Mouse (Mus musculus) gastrocnemius, adult 18-20 months (tissue): ENCODE measurements at regions not wholly inside any gene's neighbourhood (a gene's known extent, or its start where the extent isn't known, plus 50 kb on each side); places are given as distances from the start of the nearest gene placed in this dataset.

Experiments used
- DNase-seq: peaks from one replicate; pipeline ENCODE4 v3.0.0; 2021; ENCODE audit warnings: low spot score

- DNase-seq, result no peak
Measured at GRCm38 (mm10) chr5:97669726-97670125, 212.9 kb upstream of the Gk2 start.

DNA sequence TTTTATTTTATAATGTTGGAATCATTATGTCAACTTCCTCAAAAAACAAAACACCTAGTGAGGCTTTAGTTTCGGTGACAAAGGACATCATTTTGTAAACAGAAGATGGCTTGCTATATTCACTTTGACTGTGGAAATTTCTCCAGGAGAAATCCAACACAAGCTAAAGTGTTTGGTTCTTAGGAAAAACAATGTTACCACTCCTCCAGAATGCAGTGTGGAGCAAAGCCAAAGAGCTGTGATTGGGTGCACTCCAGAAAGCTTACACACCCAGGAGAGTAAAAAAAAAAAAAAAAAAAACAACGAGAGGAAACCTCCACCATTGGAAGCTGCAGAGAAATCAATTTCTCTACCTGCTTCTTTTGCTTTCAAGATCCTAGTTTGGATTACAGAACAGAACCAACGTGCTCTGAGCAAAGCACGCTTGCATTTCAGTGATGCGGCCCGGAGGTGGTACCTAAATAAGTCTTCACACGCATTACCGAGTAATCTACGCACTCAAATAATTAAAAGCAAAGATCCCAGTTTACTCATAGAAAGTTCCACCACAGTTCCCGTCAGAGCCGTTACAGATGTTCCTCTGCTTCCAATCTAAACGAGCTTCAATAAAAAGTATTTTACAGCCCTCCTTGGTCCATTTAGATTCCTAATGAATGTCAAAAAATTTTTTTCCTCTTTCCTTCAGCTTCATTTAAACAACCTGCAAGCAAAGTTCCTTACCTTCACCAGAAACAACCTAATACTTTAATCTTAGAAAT, 199.5 kb upstream of the Gk2 start:
- DNase-seq, result no peak

DNA sequence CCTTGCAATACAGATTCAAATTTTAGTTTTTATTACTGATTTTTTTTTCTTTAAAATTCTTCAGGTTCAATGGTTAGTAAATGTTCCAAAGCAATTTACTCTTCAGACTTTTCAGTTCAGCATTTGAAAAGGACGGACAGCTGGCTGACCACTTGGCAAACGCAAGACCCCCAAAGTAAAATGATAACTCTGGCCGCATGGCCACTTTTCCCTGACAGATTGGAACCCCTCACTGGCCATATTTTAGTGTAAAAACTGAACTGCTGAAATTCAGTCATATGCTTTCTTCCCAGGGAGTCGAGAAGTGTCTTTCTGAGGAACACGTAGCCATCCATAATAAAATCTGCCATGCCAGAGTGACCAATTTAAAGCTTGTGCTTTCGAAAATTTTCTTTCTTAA, 198.4 kb upstream of the Gk2 start:
- DNase-seq, result no peak

- DNase-seq, result no peak
Measured at GRCm38 (mm10) chr5:97654414-97654813, 197.6 kb upstream of the Gk2 start.

DNA sequence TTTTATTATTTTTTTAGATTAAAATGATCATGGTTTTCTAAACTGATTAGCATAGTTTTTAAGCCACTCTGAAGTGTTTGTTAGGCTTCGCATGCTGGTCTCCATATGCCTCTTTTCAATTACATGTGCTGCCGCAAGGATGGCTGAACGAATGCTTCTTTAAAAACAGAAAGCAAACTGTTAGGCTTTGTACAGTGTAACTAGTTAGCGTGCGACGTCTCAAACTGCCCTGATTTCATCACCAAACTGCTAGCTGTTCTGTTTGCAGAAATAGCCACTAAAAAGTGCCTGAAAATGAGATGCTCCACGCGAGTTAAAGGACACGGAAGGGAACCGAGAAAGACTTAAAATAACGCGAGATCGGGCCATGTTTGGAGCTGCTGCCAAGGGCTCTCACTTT, 185.4 kb upstream of the Gk2 start:
- DNase-seq, result no peak

GRCm38 (mm10) chr5:97641646-97642045, 184.8 kb upstream of the Gk2 start:
- no peak for DNase-seq

GRCm38 (mm10) chr5:97636357-97636756, 179.5 kb upstream of the Gk2 start:
- no peak for DNase-seq

GRCm38 (mm10) chr5:97633766-97634165, 176.9 kb upstream of the Gk2 start:
- DNase-seq, result no peak

GRCm38 (mm10) chr5:97632791-97633190, 176.0 kb upstream of the Gk2 start:
- no peak for DNase-seq

- DNase-seq, result no peak
Measured at GRCm38 (mm10) chr5:97625200-97625599, 168.4 kb upstream of the Gk2 start.

- DNase-seq, result no peak
Measured at GRCm38 (mm10) chr5:97619890-97620289, 163.1 kb upstream of the Gk2 start.

- peak; percentile 54 for DNase-seq
Measured at GRCm38 (mm10) chr5:97618411-97618810, 161.6 kb upstream of the Gk2 start.

- peak; percentile 57 for DNase-seq
Measured at GRCm38 (mm10) chr5:97602176-97602575, 145.4 kb upstream of the Gk2 start.

- DNase-seq, result no peak
Measured at GRCm38 (mm10) chr5:97601384-97601783, 144.6 kb upstream of the Gk2 start.

GRCm38 (mm10) chr5:97598741-97599140, 141.9 kb upstream of the Gk2 start:
- no peak for DNase-seq

GRCm38 (mm10) chr5:97595916-97596315, 139.1 kb upstream of the Gk2 start:
- DNase-seq, result no peak

- no peak for DNase-seq
Measured at GRCm38 (mm10) chr5:97594081-97594480, 137.3 kb upstream of the Gk2 start.

DNA sequence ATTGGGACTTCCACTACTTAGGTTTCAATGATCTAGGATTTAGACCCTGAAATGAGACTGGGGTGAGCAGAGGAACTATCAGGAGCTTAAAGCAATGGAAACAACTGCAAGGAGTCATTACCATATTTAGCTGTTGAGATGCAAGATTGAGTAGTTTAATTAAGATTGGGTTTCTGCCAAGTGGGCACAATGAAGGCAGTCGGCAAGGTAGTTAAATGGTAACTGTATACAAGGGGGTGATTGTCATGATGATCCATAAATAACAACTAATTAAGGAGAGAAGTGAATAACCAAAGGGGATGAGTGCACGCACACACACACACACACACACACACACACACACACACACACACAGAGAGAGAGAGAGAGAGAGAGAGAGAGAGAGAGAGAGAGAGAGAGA, 125.7 kb upstream of the Gk2 start:
- no peak for DNase-seq

- no peak for DNase-seq
Measured at GRCm38 (mm10) chr5:97565486-97565885, 108.7 kb upstream of the Gk2 start.

DNA sequence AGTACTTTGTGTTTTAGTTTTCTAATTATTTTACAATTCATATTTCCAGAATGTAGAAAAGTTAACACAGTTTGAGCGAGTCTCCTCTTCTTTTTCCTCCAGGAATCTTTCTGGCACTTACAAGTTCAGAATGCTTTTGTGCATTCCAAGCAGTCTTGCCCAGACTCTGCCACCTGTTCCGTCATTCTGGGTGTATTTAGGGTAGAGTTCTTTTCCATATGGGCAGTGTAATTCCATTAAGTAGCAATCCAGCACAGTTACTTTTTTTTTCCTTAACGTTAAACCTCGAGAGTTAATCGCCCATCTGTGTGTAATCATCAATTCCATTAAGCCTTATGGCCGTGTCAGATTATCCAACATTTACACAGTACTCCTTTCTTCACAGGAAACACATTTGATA, 106.9 kb upstream of the Gk2 start:
- no peak for DNase-seq

- no peak for DNase-seq
Measured at GRCm38 (mm10) chr5:97554274-97554673, 97.5 kb upstream of the Gk2 start.

DNA sequence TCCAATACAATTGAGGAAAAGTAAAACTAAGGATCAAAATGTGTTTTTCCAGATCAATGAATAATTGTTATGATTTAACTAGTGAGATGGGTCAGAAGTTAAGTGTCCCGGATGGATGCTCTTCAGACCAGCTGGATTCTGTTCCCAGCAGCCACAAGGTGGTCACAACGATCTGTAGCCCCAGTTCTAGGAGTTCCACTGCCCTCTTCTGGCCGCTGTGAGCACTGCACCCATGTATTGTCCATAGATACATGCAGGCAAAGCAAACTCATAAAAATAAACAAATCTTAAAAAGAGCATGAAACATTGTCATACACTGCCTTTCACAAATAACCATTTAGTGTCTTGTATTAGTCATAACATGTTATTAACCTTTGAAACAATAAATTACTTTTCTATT, 96.3 kb upstream of the Gk2 start:
- DNase-seq, result no peak

DNA sequence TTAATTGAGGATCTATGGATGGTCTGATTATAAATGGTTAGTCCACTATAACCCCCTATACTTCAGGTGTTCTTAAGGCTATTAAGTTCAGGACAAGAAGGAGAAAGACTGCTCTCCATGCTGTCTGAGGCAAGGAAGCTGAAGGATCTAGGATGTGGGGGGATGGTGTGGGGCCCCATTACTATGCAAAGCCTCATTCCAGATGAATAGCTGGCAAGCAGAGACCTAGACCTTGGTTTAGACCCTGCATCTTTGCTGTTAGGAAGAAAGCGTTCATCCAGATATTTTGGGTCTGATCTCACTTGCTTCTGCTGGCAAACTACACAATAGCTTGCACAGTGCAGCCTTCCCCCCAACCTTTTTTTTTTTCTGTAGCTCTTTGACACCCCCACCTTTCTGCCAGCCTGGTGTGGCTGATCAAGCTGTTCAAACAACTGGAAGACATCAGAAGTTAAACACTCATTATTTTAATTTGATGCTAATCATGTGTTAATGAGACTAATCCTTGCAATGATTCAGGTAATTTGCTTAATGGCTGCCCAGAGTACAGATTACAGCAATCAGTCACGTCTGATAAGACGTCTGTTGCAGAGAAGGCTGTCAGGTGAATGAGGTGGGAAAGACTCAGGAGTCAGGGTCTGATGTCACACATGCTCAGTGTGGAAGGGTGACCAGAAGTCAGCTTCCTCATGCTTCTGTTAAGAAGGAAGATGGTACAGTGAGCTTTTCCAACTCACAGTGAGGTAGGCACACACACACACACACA, 80.9 kb upstream of the Gk2 start:
- no peak for DNase-seq
